Mouse (Mus musculus) kidney, adult 11 months (tissue): ENCODE results near the gene Dnase1l3.
"Not testable (repeated sequence)": the region's sequence is repeated elsewhere in the genome, so short reads cannot be mapped to it uniquely, and the experiment has no call there.

ENCODE experiments used
- DNase-seq: peaks from one replicate; pipeline ENCODE4 v3.0.0; 2022

Gene Dnase1l3

DNA sequence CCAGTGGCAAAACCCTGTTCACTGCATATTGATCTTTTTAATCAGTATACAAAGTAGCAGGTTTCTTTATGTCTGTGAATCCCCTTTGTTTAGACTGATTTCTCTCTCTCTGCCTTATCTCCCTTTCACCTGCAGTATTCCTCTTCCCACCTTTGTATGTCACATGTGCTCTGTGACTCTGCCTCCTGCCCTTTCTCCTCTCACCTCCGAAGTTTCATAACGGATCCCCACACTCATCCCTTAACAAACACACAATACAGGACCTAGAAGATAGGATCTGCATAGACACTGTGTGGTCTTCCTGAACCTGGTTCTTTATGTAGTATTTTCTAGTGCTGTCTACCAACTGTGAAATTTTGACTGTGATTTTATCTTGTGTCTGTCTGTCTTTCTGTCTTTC lies 16.9 kb upstream of the Dnase1l3 start:
- DNase-seq, result no peak

DNA sequence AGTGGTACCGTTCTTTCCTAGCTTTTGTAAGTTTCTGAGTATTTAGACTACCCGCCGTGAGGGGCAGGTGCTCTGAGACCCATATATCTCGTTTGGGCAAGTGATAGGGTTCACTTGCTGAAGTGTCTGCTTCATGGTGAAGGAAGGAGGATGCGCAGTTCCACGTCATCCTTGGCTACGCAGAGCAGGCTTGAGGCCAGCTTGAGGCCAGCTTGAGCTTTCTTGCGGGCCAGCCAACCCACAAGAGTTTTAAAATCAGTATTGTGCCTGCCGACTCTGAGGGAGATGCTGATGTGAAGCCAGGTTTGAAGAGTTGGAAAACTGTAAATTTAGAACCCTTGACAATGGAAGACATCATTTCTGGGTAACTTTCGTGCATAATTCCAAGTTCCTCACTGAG lies 13.6 kb upstream of the Dnase1l3 start:
- DNase-seq, result no peak

DNA sequence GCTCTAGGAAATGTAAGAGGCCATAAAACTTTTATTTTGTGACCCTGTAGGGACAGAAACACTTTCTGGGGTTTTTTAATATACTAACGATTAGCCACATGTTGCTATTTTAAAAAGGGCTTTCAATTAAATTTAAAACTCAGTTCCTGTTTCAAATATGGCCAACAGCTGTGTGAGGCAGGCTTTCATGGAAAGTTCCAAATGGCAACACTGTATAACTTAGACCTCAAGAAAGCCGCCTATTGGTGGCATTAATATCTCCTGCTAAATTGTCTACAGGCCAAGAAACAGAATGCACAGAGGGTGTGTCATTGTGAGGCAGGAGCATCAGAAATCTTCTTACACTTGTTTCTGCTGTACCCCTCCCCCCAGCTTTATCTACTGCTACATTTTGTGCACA lies 13.1 kb upstream of the Dnase1l3 start:
- no peak for DNase-seq

DNA sequence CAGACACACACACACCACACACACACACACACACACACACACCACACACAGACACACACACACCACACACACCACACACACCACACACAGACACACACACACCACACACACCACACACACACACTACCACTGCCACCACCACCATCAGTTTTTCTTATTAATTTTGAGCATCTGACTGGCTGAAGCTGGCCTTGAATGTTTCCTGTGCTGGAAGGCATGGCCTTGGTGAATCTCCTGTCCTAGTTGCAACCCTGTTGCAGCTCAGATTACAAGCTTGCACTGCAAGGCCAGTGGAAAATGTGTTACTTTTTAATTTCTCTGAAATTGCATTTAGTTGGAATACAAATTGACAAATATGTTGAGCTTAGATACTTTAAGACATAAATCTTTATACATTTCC lies 12.7 kb upstream of the Dnase1l3 start:
- no peak for DNase-seq

DNA sequence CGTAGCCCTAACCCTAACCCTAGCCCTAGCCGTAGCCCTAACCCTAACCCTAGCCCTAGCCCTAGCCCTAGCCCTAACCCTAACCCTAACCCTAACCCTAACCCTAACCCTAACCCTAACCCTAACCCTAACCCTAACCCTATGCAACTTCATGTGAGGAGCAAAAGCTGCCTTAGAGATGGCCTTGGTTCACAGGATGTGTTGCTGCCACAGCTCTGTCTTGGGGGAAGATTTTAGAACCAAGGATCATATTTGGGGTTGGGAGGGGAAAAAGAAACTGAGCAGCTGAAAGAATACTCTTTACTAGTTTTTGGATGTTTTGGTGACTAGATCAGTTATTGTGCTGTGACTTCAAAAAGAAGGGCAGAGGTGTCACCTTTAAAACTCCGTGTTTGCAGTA lies 11.7 kb upstream of the Dnase1l3 start:
- not testable (repeated sequence) for DNase-seq

DNA sequence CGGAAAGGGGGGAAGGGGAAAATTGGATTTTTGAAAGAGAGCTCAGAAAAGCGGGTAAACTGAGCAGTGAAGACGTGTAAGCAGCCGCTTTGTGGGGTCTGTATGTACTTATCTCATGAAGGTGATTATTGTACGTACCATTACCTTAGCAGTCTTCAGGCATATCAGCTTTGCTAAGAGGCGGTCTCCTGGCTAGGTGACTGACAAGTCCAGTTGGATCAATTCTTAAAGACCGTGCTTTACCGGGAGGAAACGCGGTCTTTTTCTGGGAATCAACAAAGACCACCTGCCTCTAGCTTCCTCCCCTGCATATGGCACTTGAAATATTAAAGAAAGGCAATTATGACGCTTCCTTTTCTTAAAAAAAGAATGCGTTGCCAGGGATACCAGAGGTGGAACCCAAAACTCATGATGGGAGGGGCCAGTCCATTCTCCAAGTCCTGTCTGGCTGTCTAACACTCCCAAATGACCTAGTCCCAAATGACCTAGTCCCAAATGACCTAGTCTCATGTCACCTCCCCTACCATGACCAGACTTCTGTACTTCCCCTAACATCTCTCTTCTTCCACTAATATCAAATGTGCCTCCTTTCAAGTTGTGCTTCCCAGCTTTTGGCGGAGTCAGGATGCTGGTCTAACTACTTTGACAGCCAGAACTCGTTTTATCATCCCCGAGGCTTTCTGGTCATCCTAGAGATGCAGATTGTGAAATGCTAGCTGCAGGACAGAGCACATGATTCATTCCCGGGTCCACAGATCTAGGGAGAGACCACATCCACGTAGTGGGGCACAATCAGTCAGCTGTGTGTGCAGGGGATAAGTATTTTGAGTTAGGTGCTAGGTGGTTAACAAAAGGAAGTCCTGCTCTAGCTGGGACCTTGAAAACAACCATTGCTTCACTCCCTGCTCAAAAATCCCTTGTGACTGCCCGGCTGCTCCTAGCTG lies 9.6 kb upstream of the Dnase1l3 start:
- no peak for DNase-seq

DNA sequence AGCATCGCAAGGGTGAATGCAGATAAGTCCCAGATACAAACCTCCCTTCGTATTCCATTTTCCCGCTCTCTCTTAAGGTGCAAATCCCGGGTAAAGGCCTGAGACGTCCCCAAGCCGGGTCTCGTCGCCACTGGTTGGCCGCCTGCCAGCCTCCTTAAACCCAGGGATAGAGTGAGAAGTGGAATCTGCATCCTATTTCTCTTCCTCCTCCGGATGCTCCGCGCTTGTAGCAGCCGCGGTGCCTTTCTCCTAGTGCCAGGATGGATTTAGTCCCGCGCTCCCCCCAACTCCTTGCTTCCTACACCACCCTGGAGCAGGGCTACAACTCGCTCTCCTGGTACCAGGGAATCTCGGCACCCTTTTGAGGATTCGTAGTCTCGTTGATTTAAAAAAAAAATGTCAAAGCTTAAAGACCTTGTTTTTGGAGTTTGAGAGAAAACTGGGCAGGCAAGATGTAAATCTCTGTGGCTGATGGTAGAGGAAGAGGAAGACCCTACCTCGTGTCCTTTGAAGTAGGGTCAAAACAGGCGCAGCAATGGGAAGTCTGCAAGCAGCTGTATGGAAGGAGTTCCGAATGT lies 8.8 kb upstream of the Dnase1l3 start:
- DNase-seq, result no peak

DNA sequence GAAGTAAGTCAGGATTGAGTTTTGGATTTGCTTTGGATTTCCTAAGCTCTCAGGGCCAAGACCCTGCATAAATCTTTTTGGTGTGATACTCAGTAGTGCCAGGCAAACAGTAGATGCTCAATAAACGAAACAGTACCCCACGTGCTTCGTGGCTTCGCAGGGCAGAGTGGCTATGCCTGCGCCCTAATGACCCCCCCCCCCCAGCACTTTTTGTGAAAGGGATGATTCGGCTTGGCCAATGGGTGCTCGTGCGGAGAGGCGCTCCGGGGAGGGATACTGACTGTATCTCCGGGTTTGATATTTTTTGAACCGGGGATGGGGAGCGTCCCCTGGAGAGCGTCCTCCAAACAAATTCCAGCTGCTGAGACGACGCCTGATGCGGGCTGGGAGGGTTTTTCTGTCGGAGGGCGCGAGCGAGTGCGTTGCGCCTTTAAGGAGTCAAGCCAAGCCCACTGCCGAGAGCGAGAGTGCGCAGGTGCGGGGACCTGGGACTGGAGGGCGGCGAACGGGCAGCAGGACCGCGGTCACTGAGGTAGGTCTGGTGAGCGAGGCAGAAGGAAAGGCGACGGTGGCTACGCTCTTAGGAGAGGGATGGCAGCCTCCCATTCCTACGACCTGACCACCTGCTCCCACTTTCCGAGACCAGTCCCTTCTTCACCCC lies 8.2 kb upstream of the Dnase1l3 start, which contains the start of gene Abhd6:
TSS of gene Abhd6 (plus strand) at position 471 of the 661 bp plus-strand sequence.
- peak; percentile 84 for DNase-seq

DNA sequence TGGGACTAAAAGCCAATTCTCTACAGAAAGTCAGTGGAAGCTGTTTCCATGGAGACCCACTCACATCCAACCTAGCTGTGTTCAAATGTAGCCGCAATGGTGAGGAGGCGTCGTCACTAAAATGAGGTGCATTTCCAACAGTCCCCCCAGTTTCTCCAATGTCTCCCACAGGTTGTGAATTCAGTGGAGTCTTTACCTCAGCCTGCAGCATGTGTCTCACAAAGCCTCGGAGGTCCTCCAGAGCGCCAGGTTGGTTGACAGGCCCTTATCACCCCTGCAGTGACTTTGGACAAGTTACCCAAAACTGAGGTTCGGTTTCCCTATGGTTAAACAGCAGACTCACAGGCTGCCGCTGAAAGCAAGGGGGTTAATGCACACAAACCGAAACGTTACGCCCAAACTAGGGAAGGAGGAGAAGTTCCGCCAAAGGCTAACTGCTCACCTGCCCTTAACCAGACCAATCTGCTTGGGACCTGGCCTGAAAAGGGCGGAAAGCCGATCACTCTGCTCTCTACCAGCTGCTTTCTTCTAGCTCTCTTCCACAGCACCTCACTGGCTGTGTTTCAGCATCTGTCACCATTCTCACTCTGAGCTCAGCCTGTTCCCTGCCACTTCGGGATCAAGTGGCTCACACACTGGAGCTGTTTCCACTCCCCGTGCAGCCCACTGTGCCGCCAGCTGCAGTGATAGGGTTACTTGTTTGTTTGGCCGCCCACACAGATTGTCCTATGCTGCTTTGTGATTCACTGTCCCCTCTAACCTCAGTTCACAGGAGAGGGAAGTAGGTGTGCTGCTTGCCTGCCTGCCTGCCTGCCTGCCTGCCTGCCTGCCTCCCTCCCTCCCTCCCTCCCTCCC lies 6.7 kb upstream of the Dnase1l3 start:
- no peak for DNase-seq

DNA sequence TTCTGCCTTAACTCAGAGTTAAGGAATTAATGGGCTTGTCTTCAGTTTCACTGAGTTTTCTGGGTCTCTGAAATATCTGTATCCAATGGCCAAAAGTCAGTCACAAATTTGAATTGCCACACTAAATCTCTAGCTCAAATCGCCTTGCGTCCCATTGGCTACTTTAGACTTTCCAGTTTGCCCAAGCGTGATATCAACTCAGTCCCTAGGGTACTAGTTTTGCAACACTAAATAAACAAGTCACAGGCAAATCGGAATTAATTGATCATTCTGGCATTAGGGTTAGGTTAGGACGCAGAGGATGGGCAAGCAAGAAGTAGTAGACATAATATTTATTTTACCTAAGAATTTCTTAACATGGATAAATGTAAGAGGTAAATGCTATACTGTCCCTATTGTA lies 5.9 kb upstream of the Dnase1l3 start:
- DNase-seq, result no peak

DNA sequence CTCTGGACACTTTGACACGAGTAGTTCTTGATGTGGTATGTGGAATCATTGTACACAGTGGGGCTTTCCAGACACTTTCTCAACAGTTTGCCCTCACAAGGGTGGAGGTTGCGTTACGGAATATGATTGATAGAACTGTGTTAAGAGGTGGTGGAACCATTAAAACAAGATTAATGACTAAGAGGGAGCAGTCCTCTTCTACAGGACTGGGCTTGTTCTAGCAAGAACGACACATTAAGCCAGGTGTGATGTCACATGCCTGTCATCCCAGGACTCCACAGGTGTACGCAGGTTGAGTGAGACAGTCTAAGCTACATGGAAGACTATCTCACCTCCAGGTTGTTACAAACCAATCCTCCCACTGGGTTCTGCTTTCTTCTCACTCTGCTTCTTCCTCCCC lies 5.1 kb upstream of the Dnase1l3 start:
- DNase-seq, result no peak

DNA sequence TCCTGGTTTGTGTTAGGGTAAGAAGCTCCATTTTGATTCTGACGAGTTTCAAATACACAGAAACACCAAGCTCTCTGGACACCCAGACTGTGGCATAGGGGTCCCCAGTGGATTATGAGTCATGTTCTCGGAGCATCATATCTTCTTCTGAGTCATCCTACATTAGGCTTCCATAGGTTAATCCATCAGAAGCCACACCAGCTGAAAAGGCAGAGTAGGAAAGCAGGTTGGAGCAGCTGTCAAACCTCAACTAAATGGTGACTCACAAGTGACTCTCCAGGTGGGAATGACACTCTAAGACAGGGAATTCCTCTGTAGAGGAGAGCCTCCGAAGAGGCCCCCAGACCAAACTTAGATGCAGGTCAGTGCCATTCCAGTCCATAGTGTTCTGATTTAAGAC lies 4.7 kb upstream of the Dnase1l3 start:
- no peak for DNase-seq

DNA sequence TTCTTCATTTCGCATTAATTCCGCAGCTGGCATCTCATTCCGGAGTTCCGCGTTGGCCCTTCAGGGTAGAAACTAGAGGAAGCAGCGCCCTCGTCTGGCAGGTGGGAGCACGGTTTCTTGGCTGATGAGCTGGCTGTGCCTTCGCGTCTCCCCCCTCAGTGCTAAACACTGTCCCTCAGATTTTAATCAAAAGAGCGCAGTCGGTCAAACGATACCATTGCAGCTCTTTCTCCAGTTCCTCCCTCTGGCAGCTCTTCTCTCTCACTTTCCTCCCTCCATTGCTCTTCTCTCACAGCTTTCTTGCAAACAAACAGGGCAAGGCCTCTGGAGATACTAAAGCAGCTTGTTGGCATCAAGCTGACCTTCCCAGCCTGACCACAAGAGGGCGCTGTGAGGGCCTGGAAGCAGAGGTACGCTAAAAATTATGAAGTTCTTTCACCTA lies 2.9 kb upstream of the Dnase1l3 start:
- peak; percentile 85 for DNase-seq

DNA sequence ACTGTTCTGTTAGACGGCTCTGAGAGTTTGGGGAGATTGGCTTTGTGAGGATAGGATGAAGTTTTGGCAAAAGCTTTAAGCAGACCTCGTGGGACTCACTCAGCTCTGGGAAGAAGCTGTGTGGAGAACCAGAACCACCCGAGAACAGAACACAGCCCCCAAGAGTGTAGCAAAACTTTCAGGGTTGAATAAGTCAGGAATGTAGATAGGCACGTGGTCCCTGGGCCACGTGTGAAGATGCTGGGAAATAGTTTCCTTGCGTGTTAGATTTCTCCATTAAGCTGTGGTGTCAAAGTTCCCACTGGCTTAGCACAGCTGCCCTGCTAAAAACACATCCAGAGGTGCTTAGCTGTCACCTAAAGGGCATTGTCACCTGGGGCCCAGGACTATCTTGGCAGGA lies 2.2 kb downstream of the Dnase1l3 start:
- no peak for DNase-seq

DNA sequence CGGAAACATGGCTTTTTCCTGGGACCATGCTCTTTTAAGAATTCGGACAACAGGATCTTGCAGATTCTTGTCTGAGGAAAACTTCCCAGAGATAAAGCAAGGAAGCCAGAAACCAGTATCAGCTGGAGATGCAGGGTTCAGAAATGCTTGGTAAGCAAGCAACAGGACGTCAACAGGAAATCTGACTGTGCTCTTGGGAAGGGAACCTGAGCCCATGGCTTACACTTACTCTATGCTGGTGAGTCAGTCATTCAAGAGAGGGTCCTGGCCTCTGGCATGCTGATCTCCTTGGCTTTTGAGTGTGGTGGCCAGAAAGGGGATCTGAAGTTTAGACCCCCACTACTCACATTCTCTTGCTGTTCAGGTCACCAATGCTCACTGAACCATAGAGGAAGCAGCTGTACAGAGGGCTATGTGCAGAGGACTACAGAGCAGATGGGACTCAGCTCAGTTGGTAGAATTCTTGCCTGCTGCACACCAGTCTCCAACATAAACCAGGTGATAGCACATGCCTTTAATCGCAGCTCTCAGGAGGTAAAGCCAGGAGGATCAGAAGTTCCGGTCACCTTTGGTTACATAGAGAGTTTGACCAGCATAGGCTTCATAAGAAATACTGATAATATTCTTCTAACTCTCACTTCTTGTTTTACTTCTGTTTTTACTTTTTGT lies 3.1 kb downstream of the Dnase1l3 start:
- no peak for DNase-seq

DNA sequence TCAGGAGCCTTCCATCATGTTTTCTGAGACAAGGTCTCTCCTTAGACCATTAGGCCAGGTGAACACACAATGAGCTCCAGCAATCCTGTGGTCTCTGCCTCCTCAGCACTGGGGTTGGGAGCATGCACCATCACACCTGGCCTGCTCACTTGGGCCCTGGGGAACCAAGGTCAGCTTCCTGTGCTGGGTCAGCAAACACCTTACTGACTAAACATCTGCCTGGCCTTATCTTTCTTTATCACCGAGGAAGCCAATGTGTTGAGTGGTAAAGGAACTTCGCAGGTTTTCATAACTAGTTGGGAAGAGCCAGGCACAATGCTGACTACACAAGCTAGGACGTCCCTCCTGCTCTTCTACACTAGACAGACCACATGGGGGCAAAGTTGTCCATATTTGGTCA lies 4.4 kb downstream of the Dnase1l3 start:
- no peak for DNase-seq

DNA sequence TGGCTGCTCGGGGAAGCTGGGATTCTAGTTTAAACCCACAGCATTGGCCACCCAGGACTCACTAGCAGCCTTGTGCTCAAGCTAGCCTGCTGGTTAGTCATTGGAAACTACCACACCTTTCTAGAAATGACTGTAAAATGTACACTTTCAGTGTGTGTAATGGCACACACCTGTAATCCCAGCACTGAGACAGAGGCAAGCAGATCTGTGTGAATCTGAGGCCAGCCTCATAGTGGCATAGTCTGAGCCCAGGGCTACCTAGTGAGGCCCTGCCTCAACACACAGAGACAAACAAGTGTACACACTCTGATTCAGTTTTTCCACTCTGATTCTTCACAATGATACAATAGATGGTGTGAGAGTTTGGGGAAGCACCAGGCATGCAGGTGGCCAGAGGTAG lies 5.0 kb downstream of the Dnase1l3 start:
- no peak for DNase-seq

DNA sequence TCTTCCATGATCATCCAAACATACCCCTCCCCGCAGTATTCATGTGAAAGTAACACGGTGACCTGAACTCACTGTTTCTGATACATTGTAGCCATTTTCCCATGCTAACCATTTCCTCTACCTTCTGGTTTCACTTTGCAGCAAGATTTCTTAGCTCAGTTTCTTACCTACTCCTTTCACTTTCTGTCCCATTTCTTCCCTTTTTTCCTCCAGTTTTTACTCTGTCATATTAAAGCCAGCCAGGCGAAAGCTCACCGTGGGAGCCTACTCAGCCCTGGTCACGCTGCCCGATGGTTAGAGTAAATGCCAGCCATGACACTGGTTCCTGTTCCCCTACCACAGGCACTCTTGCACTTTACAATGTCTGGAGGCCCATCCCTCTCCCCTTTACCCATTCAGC lies 7.5 kb downstream of the Dnase1l3 start:
- DNase-seq, result no peak

DNA sequence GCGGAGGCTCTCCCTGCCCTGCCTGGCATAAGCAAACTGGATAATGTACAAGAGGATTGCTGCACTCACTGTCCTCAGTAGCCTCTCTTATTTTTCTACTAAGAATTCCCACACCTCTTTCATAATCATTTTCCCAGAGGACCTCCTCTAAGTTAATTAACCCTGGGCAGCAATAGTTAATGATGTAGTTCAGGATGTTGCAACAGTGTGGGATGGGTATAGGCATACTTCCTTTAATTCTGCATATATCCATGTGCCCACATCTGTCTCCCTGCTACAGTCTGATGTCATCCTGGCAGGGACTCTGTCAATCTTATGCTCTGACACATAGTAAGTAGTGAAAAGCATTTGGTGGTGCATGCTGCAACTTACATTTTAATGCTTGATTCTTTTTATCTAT lies 13.1 kb downstream of the Dnase1l3 start:
- DNase-seq, result no peak

DNA sequence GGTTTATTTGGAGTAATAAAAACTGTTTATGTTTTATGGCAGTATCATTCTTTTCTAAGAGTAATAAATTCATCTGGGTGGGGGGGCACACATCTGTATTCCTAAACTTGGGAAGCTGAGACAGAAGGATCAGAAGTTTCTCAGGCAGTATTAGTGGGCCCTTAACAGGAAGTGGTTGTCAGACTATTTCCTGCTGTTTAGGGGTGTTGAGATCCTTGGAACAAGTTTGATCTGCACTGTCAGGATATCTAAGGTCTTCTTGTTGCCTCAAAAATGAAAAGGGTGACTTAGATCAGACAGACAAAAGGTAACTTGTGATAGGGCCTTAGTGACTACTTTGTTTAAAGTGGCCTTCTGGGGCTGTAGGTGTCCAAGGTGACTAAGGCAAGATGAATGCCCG lies 16.2 kb downstream of the Dnase1l3 start:
- DNase-seq, result no peak

DNA sequence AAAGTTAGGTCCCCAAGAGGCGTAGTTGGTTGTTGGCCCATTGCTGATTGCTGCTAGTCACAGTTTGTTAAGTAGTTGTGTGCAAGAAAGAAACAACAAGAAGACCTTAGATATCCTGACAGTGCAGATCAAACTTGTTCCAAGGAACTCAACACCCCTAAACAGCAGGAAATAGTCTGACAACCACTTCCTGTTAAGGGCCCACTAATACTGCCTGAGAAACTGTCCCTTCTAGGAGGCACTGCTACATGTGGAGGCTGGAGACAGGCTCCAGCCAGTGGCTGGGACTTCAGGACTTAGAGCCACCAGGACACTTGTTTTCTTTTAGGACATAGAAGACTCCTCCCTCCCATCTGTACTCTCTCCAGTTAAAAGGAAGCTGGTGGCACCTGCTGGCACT lies 16.9 kb downstream of the Dnase1l3 start:
- DNase-seq, result no peak

DNA sequence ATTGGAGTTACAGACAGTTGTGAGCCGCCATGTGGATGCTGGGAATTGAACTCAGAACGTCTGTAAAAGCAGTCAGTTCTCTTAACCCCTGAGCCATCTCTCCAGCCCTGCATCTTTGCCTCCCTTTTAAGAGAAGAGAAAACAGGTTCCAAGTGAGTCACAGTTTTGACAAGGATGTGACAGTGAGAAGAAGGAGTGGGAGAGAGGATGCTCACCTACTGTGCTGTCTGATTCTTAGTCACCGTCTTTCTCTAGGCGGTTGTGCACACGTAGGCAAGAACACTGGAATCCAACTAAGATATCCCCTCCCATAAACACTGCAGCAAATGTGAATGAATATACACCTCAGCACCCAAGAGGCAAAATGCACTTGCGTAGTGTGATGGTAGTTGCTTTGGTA lies 19.2 kb downstream of the Dnase1l3 start:
- no peak for DNase-seq
